Mouse (Mus musculus) E14TG2a.4 (cell line): ENCODE measurements around the gene Nodal.

Source experiments
- H3K27me3 ChIP-seq: 2 replicates; pipeline ENCODE4 v1.6.1; 2014; ENCODE audit warnings: low read length, control low read depth; ENCODE audit not compliant: insufficient read depth
- H3K36me3 ChIP-seq: 2 replicates; pipeline ENCODE4 v1.6.1; 2014; ENCODE audit warnings: low read length, control low read depth; ENCODE audit not compliant: insufficient read depth
- H3K4me1 ChIP-seq: replicated peaks from 2 replicates; pipeline ENCODE4 v1.6.1; 2014; ENCODE audit warnings: low read depth, low read length, control low read depth
- H3K4me3 ChIP-seq: replicated peaks from 2 replicates; pipeline ENCODE4 v1.5.1; 2014; ENCODE audit warnings: mild to moderate bottlenecking, low read length
- H3K9me3 ChIP-seq: 2 replicates; pipeline ENCODE4 v1.6.1; 2014; ENCODE audit warnings: low read length, control low read depth
- CTCF ChIP-seq: conservative IDR thresholded peaks from 2 replicates; pipeline ENCODE4 v1.5.1; 2014; ENCODE audit warnings: low read length
- NANOG ChIP-seq: IDR thresholded peaks from 2 replicates; pipeline ENCODE4 v1.6.1; 2014; ENCODE audit warnings: borderline replicate concordance, low read length, mixed read lengths
- POU5F1 ChIP-seq: IDR thresholded peaks from 2 replicates; pipeline ENCODE4 v1.6.1; 2014; ENCODE audit warnings: low read length, borderline replicate concordance

Gene Nodal

GRCm38 (mm10) chr10:61418131-61418900 is 544 bp downstream of the Nodal start:
- H3K4me1 ChIP-seq, result peaks cover 76% of the 10 kb centered on the region
- no peak for TF ChIP-seq CTCF
- H3K9me3 ChIP-seq, result no peaks in the 10 kb centered on the region
- H3K27me3 ChIP-seq, result no peaks in the 10 kb centered on the region
- peak overlapping the region; percentile 97 for H3K4me3 ChIP-seq
- peaks cover 40% of the 10 kb centered on the region for H3K36me3 ChIP-seq

GRCm38 (mm10) chr10:61419146-61419545 is 1.4 kb downstream of the Nodal start:
- Histone ChIP-seq H3K36me3 (peaks cover 49% of the 10 kb centered on the region), H3K27me3 (no peaks in the 10 kb centered on the region), H3K4me3 (peak overlapping the region; percentile 97), H3K4me1 (peaks cover 76% of the 10 kb centered on the region), H3K9me3 (no peaks in the 10 kb centered on the region)
- TF ChIP-seq CTCF (no peak), POU5F1 (no peak), NANOG (no peak)

GRCm38 (mm10) chr10:61420011-61420410 is 2.2 kb downstream of the Nodal start:
- Histone ChIP-seq H3K9me3 (no peaks in the 10 kb centered on the region), H3K27me3 (no peaks in the 10 kb centered on the region), H3K36me3 (peaks cover 57% of the 10 kb centered on the region), H3K4me1 (peaks cover 77% of the 10 kb centered on the region), H3K4me3 (peak overlapping the region; percentile 97)
- TF ChIP-seq NANOG (no peak), CTCF (no peak), POU5F1 (no peak)

GRCm38 (mm10) chr10:61422861-61423260 is 5.1 kb downstream of the Nodal start:
- TF ChIP-seq CTCF, result no peak
- H3K4me3 ChIP-seq, result peak overlapping the region; percentile 65

DNA sequence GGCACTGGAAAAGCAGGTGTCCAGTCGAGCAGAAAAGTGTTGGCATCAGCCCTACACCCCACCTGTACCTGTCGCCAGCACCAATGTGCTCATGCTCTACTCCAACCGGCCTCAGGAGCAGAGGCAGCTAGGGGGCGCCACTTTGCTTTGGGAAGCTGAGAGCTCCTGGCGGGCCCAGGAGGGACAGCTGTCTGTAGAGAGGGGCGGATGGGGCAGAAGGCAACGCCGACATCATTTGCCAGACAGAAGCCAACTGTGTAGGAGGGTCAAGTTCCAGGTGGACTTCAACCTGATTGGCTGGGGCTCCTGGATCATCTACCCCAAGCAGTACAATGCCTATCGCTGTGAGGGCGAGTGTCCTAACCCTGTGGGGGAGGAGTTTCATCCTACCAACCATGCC is 5.5 kb downstream of the Nodal start:
- H3K4me3 ChIP-seq, result peak overlapping the region; percentile 65
- TF ChIP-seq NANOG (no peak), CTCF (peak; percentile 88)
- no peaks in the 10 kb centered on the region for H3K9me3 ChIP-seq
- peaks cover 85% of the 10 kb centered on the region for H3K36me3 ChIP-seq
- no peaks in the 10 kb centered on the region for H3K27me3 ChIP-seq
- peaks cover 74% of the 10 kb centered on the region for H3K4me1 ChIP-seq

More at GRCm38 (mm10) chr10:61422861-61423260, 5.1 kb downstream of the Nodal start:
- Histone ChIP-seq H3K4me1 (peaks cover 73% of the 10 kb centered on the region), H3K27me3 (no peaks in the 10 kb centered on the region), H3K9me3 (no peaks in the 10 kb centered on the region), H3K36me3 (peaks cover 82% of the 10 kb centered on the region)

DNA sequence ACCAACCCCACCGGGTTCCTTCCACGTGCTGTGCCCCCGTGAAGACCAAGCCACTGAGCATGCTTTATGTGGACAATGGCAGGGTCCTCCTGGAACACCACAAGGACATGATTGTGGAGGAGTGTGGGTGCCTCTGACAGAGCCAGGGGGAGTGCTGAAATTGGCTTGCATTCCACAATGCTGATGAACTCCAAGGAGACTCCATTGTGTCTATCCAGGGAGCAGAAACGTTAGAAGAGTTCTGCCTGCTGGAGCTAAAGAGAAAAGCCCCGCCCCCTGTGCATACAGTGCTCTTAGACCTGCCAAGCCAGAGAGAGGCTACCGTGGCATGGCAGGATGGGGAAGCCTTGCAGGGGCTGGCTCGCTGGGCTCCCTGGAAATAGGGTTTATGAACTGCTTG is 6.7 kb downstream of the Nodal start:
- TF ChIP-seq POU5F1 (no peak), CTCF (no peak), NANOG (no peak)
- Histone ChIP-seq H3K27me3 (no peaks in the 10 kb centered on the region), H3K9me3 (no peaks in the 10 kb centered on the region), H3K4me3 (0 out of 2 replicates have a peak overlapping the region, but pooled peaks have one; percentile 35), H3K36me3 (peaks cover 93% of the 10 kb centered on the region), H3K4me1 (peaks cover 82% of the 10 kb centered on the region)

DNA sequence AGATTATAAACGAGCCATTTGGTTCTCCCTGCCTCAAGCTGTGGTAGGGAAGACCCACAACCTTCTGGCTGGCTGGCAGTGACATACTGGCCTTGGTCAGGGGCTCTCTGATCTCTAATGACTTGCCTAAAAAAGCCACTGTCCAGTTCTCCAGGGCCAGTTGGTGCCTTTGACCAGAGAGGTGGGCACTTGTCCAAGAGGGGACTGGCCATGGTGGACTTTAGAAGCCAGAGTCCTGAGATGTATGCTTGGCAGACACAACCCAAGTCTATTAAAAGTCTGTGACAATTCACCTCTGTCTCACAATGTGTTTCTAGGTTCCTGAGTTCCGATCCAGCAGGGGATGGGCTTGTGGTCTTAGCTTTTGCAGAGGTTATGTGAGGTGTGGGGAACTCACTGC is 7.3 kb downstream of the Nodal start:
- peaks cover 82% of the 10 kb centered on the region for H3K4me1 ChIP-seq
- no peak for TF ChIP-seq CTCF
- no peak for TF ChIP-seq POU5F1
- no peak for TF ChIP-seq NANOG
- peaks cover 93% of the 10 kb centered on the region for H3K36me3 ChIP-seq

GRCm38 (mm10) chr10:61426251-61426757 is 8.5 kb downstream of the Nodal start:
- no peak for TF ChIP-seq CTCF
- no peak for TF ChIP-seq POU5F1
- no peak for TF ChIP-seq NANOG
- Histone ChIP-seq H3K27me3 (no peaks in the 10 kb centered on the region), H3K36me3 (peaks cover 93% of the 10 kb centered on the region)

More for the DNA sequence above, 7.3 kb downstream of the Nodal start:
- Histone ChIP-seq H3K27me3 (no peaks in the 10 kb centered on the region), H3K4me3 (no peak overlapping the region), H3K9me3 (no peaks in the 10 kb centered on the region)

DNA sequence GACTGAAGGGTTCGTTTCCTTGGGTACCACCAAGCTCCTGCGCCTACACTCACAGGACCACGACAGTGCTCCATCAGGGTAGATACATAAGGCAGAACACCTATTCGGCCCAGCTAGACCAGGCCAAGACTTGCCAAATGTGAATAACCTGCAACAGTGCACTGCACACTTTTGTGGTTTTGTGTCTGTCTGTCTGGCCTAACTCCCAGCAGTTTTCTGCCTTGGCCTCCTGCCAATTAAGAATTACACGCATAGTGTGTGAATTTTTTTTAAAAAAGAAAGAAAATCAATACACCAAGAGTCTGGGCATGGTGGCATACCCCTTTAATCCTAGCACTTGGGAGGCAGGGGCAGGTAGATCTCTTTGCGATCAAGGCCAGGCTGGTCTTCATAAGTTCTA is 10.2 kb downstream of the Nodal start:
- Histone ChIP-seq H3K4me1 (peaks cover 73% of the 10 kb centered on the region), H3K9me3 (no peaks in the 10 kb centered on the region), H3K36me3 (peaks cover 94% of the 10 kb centered on the region), H3K4me3 (no peak overlapping the region), H3K27me3 (no peaks in the 10 kb centered on the region)
- TF ChIP-seq POU5F1 (no peak), NANOG (no peak), CTCF (no peak)

More at GRCm38 (mm10) chr10:61426251-61426757, 8.5 kb downstream of the Nodal start:
- H3K9me3 ChIP-seq, result no peaks in the 10 kb centered on the region
- no peak overlapping the region for H3K4me3 ChIP-seq
- H3K4me1 ChIP-seq, result peaks cover 82% of the 10 kb centered on the region
